Mouse (Mus musculus) heart, adult 11 months (tissue): ENCODE data around the gene Setd5.
A peak's percentile ranks its signal among the peaks of the same experiment; 100 is the strongest.

Experiments used
- DNase-seq: peaks from one replicate; pipeline ENCODE4 v3.0.0; 2022

Gene Setd5

GRCm38 (mm10) chr6:113141389-113142094, 64.4 kb downstream of the Setd5 start:
- DNase-seq, result no peak

DNA sequence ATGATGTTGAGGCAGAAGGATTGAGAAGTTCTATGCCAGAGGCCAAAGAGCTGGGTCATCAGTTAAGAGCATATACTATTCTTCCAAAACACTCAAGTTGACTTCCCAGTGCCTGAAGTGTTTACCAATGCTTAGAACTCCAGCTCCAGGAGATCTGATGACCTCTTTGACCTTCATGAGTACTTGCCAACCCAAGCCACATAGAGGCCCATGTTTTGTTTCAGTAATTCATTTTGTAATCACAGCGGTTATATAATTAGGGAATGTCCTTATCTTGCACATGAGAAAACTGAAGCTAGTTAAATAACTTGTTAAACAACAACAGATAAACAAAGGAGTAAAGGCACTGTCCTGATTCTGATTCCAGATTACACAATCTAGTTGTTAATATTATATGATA, 67.6 kb downstream of the Setd5 start:
- peak; percentile 79 for DNase-seq

DNA sequence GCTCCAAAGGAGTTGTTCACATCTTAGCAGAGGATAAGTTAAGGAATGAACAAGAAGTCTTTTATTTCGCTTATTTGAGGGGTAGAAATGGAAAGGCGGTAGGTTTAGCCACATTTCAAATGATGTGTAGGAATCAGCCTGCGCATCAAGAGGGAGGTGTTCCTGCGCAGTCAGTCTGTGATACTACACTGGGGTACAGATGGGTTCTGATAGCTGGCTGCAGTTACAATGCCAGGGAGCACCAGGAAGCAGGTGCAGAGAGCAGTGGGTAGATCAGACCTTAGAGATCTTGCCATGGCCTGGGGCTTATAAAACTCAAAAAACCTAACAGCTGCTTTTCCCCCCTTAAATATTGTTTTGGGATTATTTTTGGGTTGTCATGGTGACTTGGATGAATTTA, 68.1 kb downstream of the Setd5 start:
- DNase-seq, result peak; percentile 77

- peak; percentile 88 for DNase-seq
These were observed 76.9 kb downstream of the Setd5 start for GRCm38 (mm10) chr6:113154071-113154470.

GRCm38 (mm10) chr6:113154886-113155285, 77.7 kb downstream of the Setd5 start:
- no peak for DNase-seq

GRCm38 (mm10) chr6:113156064-113156463, 78.9 kb downstream of the Setd5 start:
- peak; percentile 44 for DNase-seq

GRCm38 (mm10) chr6:113160106-113160505, 82.9 kb downstream of the Setd5 start:
- DNase-seq, result peak; percentile 77

- no peak for DNase-seq
These were observed 84.8 kb downstream of the Setd5 start for GRCm38 (mm10) chr6:113161982-113162381.

DNA sequence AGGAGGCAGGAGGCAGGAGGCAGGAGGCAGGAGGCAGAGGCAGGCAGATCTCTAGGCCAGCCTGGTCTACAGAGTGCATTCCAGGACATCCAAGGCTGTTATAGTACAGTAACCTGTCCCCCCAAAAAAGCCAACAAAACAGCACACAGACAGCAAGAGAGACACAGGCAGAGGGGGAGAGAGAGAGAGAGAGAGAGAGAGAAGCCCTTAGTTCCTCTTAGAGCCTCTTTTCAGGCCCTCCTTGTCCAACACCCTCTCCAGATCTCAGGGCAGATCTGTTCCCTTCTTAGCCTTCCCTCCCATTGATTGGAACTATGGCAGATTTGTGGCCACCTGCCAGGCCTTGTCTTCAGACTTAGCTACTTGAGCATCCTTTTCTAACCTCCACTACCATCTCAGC, 86.3 kb downstream of the Setd5 start:
- DNase-seq, result no peak

GRCm38 (mm10) chr6:113166661-113167251, 89.6 kb downstream of the Setd5 start:
- DNase-seq, result peak; percentile 96

GRCm38 (mm10) chr6:113168316-113168975, 91.3 kb downstream of the Setd5 start:
- DNase-seq, result peak; percentile 69

DNA sequence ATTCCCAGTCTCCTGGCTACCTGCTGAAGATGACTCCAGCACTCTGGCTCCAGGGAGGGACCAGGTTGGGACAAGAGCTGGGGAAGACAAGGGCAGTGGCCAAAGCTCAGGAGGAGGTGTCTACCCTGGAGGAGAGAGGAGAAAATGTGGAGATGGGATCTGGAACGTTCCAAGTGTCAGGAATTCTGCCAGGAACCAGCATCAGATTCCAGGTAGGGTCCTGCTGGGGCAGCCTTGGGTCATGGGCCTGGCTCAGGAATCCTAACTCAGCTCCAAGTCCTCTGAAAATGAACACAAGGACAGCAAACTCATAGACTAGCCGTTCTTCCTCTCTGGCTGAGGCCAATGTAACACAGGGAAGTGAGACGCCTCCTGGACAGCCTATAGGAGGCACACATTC, 92.7 kb downstream of the Setd5 start:
- DNase-seq, result peak; percentile 80

GRCm38 (mm10) chr6:113170651-113171050, 93.5 kb downstream of the Setd5 start:
- DNase-seq, result peak; percentile 91

GRCm38 (mm10) chr6:113172011-113172410, 94.8 kb downstream of the Setd5 start:
- peak; percentile 55 for DNase-seq

- DNase-seq, result peak; percentile 93
These were observed 95.4 kb downstream of the Setd5 start for GRCm38 (mm10) chr6:113172568-113172967.

DNA sequence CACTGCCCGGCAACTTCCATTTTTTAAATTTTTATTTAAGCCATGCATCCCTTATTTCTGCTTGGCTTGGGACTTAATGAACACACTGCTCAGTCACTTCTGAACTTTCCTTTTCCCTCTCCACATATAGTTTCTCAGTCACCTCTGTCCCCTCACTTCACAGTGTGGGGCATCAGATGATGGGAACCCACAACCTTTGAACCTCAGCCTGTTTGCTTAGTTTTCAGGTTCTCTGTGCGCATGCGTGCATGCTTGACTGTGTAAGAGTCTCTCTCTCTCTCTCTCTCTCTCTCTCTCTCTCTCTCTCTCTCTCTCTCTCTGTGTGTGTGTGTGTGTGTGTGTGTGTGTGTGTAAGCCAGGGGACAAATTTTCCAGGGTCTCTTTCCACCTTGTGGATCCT, 98.3 kb downstream of the Setd5 start:
- no peak for DNase-seq

GRCm38 (mm10) chr6:113176613-113177012, 99.4 kb downstream of the Setd5 start:
- DNase-seq, result peak; percentile 79

DNA sequence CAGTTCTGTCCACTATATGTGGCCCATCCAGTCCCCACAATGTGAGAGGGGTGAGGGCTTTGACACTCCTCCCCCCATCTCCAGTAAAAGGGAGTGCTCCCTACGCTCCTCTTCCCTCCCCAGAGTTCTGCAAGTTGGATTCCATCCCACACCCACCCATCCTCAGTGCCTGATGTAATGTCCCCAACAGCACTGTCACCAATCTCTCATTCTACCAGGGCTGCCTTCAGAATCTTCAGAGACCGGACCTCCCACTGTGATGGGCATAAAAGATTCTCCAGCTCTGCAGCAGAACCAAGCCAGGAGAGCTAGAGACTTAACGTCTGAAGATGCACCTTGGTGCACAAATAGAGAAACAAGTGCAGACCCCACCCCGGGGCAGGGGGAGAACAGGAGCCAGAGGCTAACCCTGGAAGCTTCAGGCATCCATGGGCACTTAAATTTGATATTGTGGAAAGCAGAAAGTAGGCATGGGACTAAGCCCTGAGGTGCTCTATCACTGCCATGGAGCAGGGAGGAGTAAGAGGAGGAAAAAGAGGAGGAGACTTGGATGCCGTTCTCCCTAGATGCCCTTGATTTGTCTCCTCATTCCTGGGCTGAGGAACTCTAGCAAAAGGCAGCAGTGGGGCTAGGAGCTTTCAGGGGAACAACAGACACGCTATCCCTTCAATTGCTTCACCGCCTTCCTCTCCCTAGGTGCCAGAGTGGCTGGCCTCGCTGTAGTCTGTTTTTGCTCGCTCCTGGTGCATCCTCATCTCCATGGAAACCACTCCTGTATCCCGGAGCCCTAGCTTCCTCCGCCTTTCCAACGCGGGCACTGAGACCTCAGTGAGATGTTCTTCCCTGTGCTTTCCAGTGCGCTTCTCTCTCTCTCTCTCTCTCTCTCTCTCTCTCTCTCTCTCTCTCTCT, 101.4 kb downstream of the Setd5 start:
- DNase-seq, result peak; percentile 58

GRCm38 (mm10) chr6:113179195-113179733, 102.1 kb downstream of the Setd5 start:
- DNase-seq, result peak; percentile 45

DNA sequence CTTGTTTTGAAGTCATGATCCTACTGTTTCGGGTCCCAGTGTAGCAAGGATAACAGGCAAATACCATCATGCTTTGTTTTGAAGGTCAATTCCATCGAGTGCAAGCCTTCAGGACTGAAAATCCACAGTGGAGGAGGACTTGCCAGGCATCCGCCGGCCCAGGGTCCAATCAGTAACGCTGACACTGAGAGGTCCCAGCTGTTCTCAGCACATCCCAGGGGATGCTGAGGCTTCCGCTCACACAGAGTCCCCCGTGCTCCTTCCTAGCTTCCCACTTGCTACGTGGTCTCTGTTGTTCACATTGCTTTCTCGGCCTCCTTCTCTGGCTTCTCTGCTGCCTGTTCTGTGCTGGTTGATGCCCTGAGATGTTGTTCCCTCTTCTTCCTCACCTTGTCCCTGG, 107.0 kb downstream of the Setd5 start:
- DNase-seq, result peak; percentile 98

DNA sequence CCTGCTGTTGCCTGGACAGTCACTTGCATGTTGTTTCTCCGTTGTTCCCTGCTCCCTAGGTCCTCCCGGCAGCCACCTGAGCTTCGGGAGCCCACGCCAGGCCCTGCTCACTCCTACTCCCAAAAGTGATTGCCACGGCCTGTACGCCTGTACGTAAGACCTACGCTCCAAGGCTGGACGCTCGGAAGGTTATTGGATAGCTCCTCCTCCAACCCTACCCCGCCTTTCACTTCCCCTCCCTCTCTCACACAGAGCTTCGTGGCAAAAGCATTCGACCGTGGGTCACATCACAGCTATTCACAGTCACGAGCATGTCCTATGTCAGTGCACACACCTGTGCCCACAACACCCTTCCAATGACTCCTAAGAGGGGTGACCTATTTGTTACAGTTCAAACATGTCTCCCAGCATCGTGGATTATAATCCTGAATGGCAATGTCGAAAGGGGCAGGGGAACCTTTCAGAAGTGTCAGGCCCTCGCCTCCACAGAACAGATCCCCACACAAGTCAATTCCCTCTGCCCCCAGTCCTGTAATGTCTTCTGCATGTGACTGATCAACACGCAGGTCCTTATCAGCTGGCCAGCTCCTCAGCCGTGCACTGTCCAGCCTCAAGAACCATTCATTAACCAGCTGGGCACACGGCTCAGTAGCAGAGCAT, 107.8 kb downstream of the Setd5 start:
- DNase-seq, result peak; percentile 76
